In genomic region chr7:109115488-109115887, GRCm38 (mm10) we compare ENCODE assay signal across 9 mouse cellular contexts. TPM values are rescaled to one million over a fixed set of nuclear protein-coding genes. Genes with fewer than 3 reads are reported as not detected.
DNase-seq lines count a peak whose midpoint lies in the region; ATAC-seq and TF ChIP-seq lines count a peak whose summit lies in the region.
"Not testable (repeated sequence)": the region's sequence is repeated elsewhere in the genome, so short reads cannot be mapped to it uniquely, and the experiment has no call there.
"Had no signal": no experiment of that assay in that cellular context is flagged by ENCODE, and none has a peak within 500 bp of the region (broad histone marks: within the 10 kb centered on the region; RNA-seq: fewer than 3 reads in every experiment).

No protein-coding gene starts in this region.

- peak; percentile 60 for ATAC-seq in embryonic facial prominence, embryonic 14.5 days (ENCODE audit: low read depth)
- ATAC-seq in forebrain, embryonic 16.5 days, result peak; percentile 87
- ATAC-seq in limb, embryonic 12.5 days (ENCODE audit: insufficient number of reproducible peaks, insufficient read depth, low FRiP score, low TSS enrichment, low read depth), result peak; percentile 47; the same call in 1 of the 2 replicates
- ATAC-seq in lung, embryonic 14.5 days (ENCODE audit: insufficient read depth), result peak; percentile 38; the same call in 1 of the 2 replicates
- ATAC-seq in midbrain, embryonic 14.5 days (ENCODE audit: low FRiP score, low TSS enrichment), result peak; percentile 82
- ATAC-seq in neural tube, embryonic 15.5 days (ENCODE audit: low FRiP score), result peak; percentile 67; the same call in 1 of the 2 replicates

- not testable (repeated sequence) for H3K27me3 ChIP-seq in embryonic facial prominence, embryonic 14.5 days (replicated peaks; ENCODE audit: control insufficient read depth, insufficient read depth, low read length); hindbrain, embryonic 10.5 days (ENCODE audit: insufficient read depth, poor library complexity, severe bottlenecking); limb, embryonic 12.5 days; lung, embryonic 14.5 days (ENCODE audit: insufficient read depth, low read length); midbrain, embryonic 14.5 days (ENCODE audit: control insufficient read depth, insufficient read depth, low read length); neural tube, embryonic 15.5 days (replicated peaks)
- peaks cover 12% of the 10 kb centered on the region for H3K27me3 ChIP-seq in forebrain, embryonic 16.5 days (replicated peaks; ENCODE audit: control insufficient read depth, insufficient read depth, low read length)

- H3K9ac ChIP-seq in embryonic facial prominence, embryonic 14.5 days (ENCODE audit: low read depth, low read length); forebrain, embryonic 16.5 days (replicated peaks; ENCODE audit: low read depth, low read length); limb, embryonic 12.5 days (replicated peaks); lung, embryonic 14.5 days; midbrain, embryonic 14.5 days (replicated peaks; ENCODE audit: low read length); neural tube, embryonic 15.5 days (replicated peaks): not testable (repeated sequence)

- H3K4me1 ChIP-seq in embryonic facial prominence, embryonic 14.5 days (ENCODE audit: control insufficient read depth, insufficient read depth, low read length); limb, embryonic 12.5 days (replicated peaks); lung, embryonic 14.5 days (ENCODE audit: insufficient read depth); neural tube, embryonic 15.5 days: not testable (repeated sequence)
- H3K4me1 ChIP-seq in forebrain, embryonic 16.5 days (replicated peaks; ENCODE audit: control insufficient read depth, insufficient read depth, low read length), result peaks cover 22% of the 10 kb centered on the region
- peaks cover 14% of the 10 kb centered on the region for H3K4me1 ChIP-seq in hindbrain, embryonic 10.5 days (replicated peaks)
- peaks cover 22% of the 10 kb centered on the region for H3K4me1 ChIP-seq in midbrain, embryonic 14.5 days (ENCODE audit: control insufficient read depth, insufficient read depth, low read length)

- not testable (repeated sequence) for H3K36me3 ChIP-seq in embryonic facial prominence, embryonic 14.5 days (ENCODE audit: control insufficient read depth, insufficient read depth, low read length); forebrain, embryonic 16.5 days (ENCODE audit: control insufficient read depth, insufficient read depth); hindbrain, embryonic 10.5 days; limb, embryonic 12.5 days; lung, embryonic 14.5 days (ENCODE audit: insufficient read depth); midbrain, embryonic 14.5 days (ENCODE audit: control insufficient read depth, insufficient read depth, low read length); neural tube, embryonic 15.5 days

- TF ChIP-seq CTCF in lung, embryonic 14.5 days (IDR thresholded peaks at IDR 0.05; ENCODE audit: low read depth), result not testable (repeated sequence)

- H3K27ac ChIP-seq in embryonic facial prominence, embryonic 14.5 days (replicated peaks; ENCODE audit: low read depth, low read length); limb, embryonic 12.5 days; lung, embryonic 14.5 days (ENCODE audit: low read depth); neural tube, embryonic 15.5 days (replicated peaks): not testable (repeated sequence)
- peak overlapping the region; percentile 73 for H3K27ac ChIP-seq in forebrain, embryonic 16.5 days (ENCODE audit: low read length)
- peak overlapping the region; percentile 88 for H3K27ac ChIP-seq in hindbrain, embryonic 10.5 days
- H3K27ac ChIP-seq in midbrain, embryonic 14.5 days (replicated peaks; ENCODE audit: low read depth, low read length), result peak overlapping the region; percentile 53

- H3K4me3 ChIP-seq in embryonic facial prominence, embryonic 14.5 days (ENCODE audit: low read depth, low read length); forebrain, embryonic 16.5 days (replicated peaks; ENCODE audit: low read length); hindbrain, embryonic 10.5 days; limb, embryonic 12.5 days (replicated peaks); lung, embryonic 14.5 days (ENCODE audit: low read depth, low read length); midbrain, embryonic 14.5 days (replicated peaks; ENCODE audit: low read depth, low read length); neural tube, embryonic 15.5 days (replicated peaks): not testable (repeated sequence)

- H3K4me2 ChIP-seq in embryonic facial prominence, embryonic 14.5 days (ENCODE audit: low read depth, low read length); limb, embryonic 12.5 days; lung, embryonic 14.5 days; neural tube, embryonic 15.5 days: not testable (repeated sequence)
- H3K4me2 ChIP-seq in forebrain, embryonic 16.5 days (ENCODE audit: low read length), result peak overlapping the region; percentile 29; the same call in 1 of the 2 replicates
- H3K4me2 ChIP-seq in midbrain, embryonic 14.5 days (ENCODE audit: low read length), result 0 out of 2 replicates have a peak overlapping the region, but pooled peaks have one; percentile 0

- WGBS in embryonic facial prominence, embryonic 14.5 days, result no CpG with 5 or more reads among the region's 4 CpGs
- WGBS in forebrain, embryonic 16.5 days, result no CpG with 5 or more reads among the region's 4 CpGs
- WGBS in hindbrain, embryonic 10.5 days, result 11% methylated on average over 2 of the region's 4 CpGs
- 45% methylated on average over 1 of the region's 4 CpGs for WGBS in limb, embryonic 12.5 days
- 63% methylated on average over 1 of the region's 4 CpGs for WGBS in lung, embryonic 14.5 days
- WGBS in midbrain, embryonic 14.5 days, result no CpG with 5 or more reads among the region's 4 CpGs
- 0% methylated on average over 1 of the region's 4 CpGs for WGBS in neural tube, embryonic 15.5 days

- not testable (repeated sequence) for DNase-seq in embryonic facial prominence, embryonic 14.5 days (ENCODE audit: low spot score); hindbrain, embryonic 10.5 days (ENCODE audit: low spot score); lung, embryonic 14.5 days; midbrain, embryonic 14.5 days

- H3K9me3 ChIP-seq in embryonic facial prominence, embryonic 14.5 days (ENCODE audit: control insufficient read depth, low read length); forebrain, embryonic 16.5 days (ENCODE audit: control insufficient read depth, low read length); hindbrain, embryonic 10.5 days; limb, embryonic 12.5 days; lung, embryonic 14.5 days (ENCODE audit: low read depth, low read length); midbrain, embryonic 14.5 days (ENCODE audit: control insufficient read depth, low read length); neural tube, embryonic 15.5 days (replicated peaks): not testable (repeated sequence)

RNA-seq across cellular contexts. Expression of gene Ric3, which starts 32.4 kb away (rescaled TPM):
- 2.6 and 4.7 TPM in 2 replicates for polyA plus RNA-seq in embryonic facial prominence, embryonic 14.5 days (2014; fragmentation: Nextera tagmentation; extraction: Ambion mirVana)
- polyA plus RNA-seq in forebrain, embryonic 16.5 days (2015; fragmentation: Nextera tagmentation; extraction: Ambion mirVana), result 31.9 and 34.6 TPM in 2 replicates
- 17.3 and 17.6 TPM in 2 replicates for polyA plus RNA-seq in hindbrain, embryonic 10.5 days (2016; fragmentation: Nextera tagmentation; extraction: Ambion mirVana)
- 4.2 and 4.7 TPM in 2 replicates for polyA plus RNA-seq in limb, embryonic 12.5 days (2016; fragmentation: Nextera tagmentation; extraction: Ambion mirVana)
- 1.1 and 1.7 TPM in 2 replicates for polyA plus RNA-seq in lung, embryonic 14.5 days (2014; fragmentation: Nextera tagmentation; extraction: Ambion mirVana)
- polyA plus RNA-seq in midbrain, embryonic 14.5 days (2014; fragmentation: Nextera tagmentation; extraction: Ambion mirVana), result 33.6 and 36.1 TPM in 2 replicates
- polyA plus RNA-seq in neural tube, embryonic 15.5 days (2015; fragmentation: Nextera tagmentation; extraction: Ambion mirVana), result 27.9 and 35.2 TPM in 2 replicates
- polyA plus RNA-seq: inflammation-experienced regulatory T-cells, adult 6 months had no signal

RNA-seq across cellular contexts. Expression of gene Lmo1, which starts 59.5 kb away (rescaled TPM):
- 37.3 and 45.8 TPM in 2 replicates for polyA plus RNA-seq in embryonic facial prominence, embryonic 14.5 days (2014; fragmentation: Nextera tagmentation; extraction: Ambion mirVana)
- polyA plus RNA-seq in forebrain, embryonic 16.5 days (2015; fragmentation: Nextera tagmentation; extraction: Ambion mirVana), result 64.2 and 82.2 TPM in 2 replicates
- polyA plus RNA-seq in hindbrain, embryonic 10.5 days (2016; fragmentation: Nextera tagmentation; extraction: Ambion mirVana), result 26.1 and 37.6 TPM in 2 replicates
- polyA plus RNA-seq in limb, embryonic 12.5 days (2016; fragmentation: Nextera tagmentation; extraction: Ambion mirVana), result 13.6 and 15.1 TPM in 2 replicates
- polyA plus RNA-seq in lung, embryonic 14.5 days (2014; fragmentation: Nextera tagmentation; extraction: Ambion mirVana), result 11.8 and 15.0 TPM in 2 replicates
- 170 and 189 TPM in 2 replicates for polyA plus RNA-seq in midbrain, embryonic 14.5 days (2014; fragmentation: Nextera tagmentation; extraction: Ambion mirVana)
- polyA plus RNA-seq in neural tube, embryonic 15.5 days (2015; fragmentation: Nextera tagmentation; extraction: Ambion mirVana), result 26.9 and 37.1 TPM in 2 replicates
- polyA plus RNA-seq: inflammation-experienced regulatory T-cells, adult 6 months; macrophage had no signal
